Mouse (Mus musculus) kidney, adult 8-10 months (tissue): ENCODE measurements around the gene Tmsb10.

Experiments
- DNase-seq, 2 experiments: peaks; one replicate each; pipeline ENCODE4 v3.0.0; 2022

The Tmsb10 gene

GRCm38 (mm10) chr6:72955517-72956198 lies 2.9 kb downstream of the Tmsb10 start:
- no peak for DNase-seq

- DNase-seq = no peak
These were observed 3.8 kb downstream of the Tmsb10 start for GRCm38 (mm10) chr6:72954786-72955185.

GRCm38 (mm10) chr6:72952967-72953366 lies 5.6 kb downstream of the Tmsb10 start:
- DNase-seq = no peak

- DNase-seq = no peak
These were observed 6.3 kb downstream of the Tmsb10 start for GRCm38 (mm10) chr6:72952221-72952620.

GRCm38 (mm10) chr6:72949161-72949756 lies 9.3 kb downstream of the Tmsb10 start:
- DNase-seq = no peak

GRCm38 (mm10) chr6:72948392-72948791 lies 10.2 kb downstream of the Tmsb10 start:
- DNase-seq = no peak

- no peak for DNase-seq
These were observed 10.6 kb downstream of the Tmsb10 start for GRCm38 (mm10) chr6:72947960-72948359.

- DNase-seq = peak in 1 of 2 experiments; percentile 72
These were observed 18.1 kb downstream of the Tmsb10 start for GRCm38 (mm10) chr6:72940493-72940892.

GRCm38 (mm10) chr6:72937859-72938258 lies 20.7 kb downstream of the Tmsb10 start:
- DNase-seq = no peak

- DNase-seq = no peak
These were observed 21.1 kb downstream of the Tmsb10 start for GRCm38 (mm10) chr6:72937430-72937829.

GRCm38 (mm10) chr6:72932955-72933354 lies 25.6 kb downstream of the Tmsb10 start:
- DNase-seq = no peak

- DNase-seq = no peak
These were observed 27.0 kb downstream of the Tmsb10 start for GRCm38 (mm10) chr6:72931533-72931932.

GRCm38 (mm10) chr6:72929795-72930398 lies 28.7 kb downstream of the Tmsb10 start:
- DNase-seq = no peak

- peak; percentile 29 to 41 for DNase-seq
These were observed 31.6 kb downstream of the Tmsb10 start for GRCm38 (mm10) chr6:72926755-72927482.

GRCm38 (mm10) chr6:72926031-72926430 lies 32.5 kb downstream of the Tmsb10 start:
- DNase-seq = no peak

GRCm38 (mm10) chr6:72923381-72923780 lies 35.2 kb downstream of the Tmsb10 start:
- DNase-seq = no peak

- no peak for DNase-seq
These were observed 37.5 kb downstream of the Tmsb10 start for GRCm38 (mm10) chr6:72921081-72921480.

- no peak for DNase-seq
These were observed 40.0 kb downstream of the Tmsb10 start for GRCm38 (mm10) chr6:72918510-72919033.

- DNase-seq = no peak
These were observed 42.2 kb downstream of the Tmsb10 start for GRCm38 (mm10) chr6:72916330-72916729.

- DNase-seq = no peak
These were observed 44.3 kb downstream of the Tmsb10 start for GRCm38 (mm10) chr6:72914087-72914749.

- no peak for DNase-seq
These were observed 47.3 kb downstream of the Tmsb10 start for GRCm38 (mm10) chr6:72911261-72911660.
